Mouse (Mus musculus) bone marrow, adult 2 months (tissue): Measurements from ENCODE around the gene Stk11ip.

Experiments
- CTCF ChIP-seq: fragments of 200-500 bp; IDR thresholded peaks from 2 replicates; pipeline ENCODE4 v1.5.1; 2011; ENCODE audit warnings: low read length, control low read depth; ENCODE audit not compliant: control insufficient read depth, insufficient read depth
- POLR2A ChIP-seq: fragments of 200-500 bp; IDR thresholded peaks from 2 replicates; pipeline ENCODE4 v1.6.1; 2011; ENCODE audit warnings: low read depth, mild to moderate bottlenecking, control low read depth, low read length, borderline replicate concordance; ENCODE audit not compliant: control insufficient read depth

- TF ChIP-seq POLR2A, result no peak
- TF ChIP-seq CTCF, result no peak
These were observed 3.4 kb downstream of the Stk11ip start for GRCm38 (mm10) chr1:75524679-75525078.
